Mouse (Mus musculus) C2C12 (cell line): ENCODE measurements around the gene Cd320. TPM values are rescaled to one million over a fixed set of nuclear protein-coding genes. Genes with fewer than 3 reads are reported as not detected.

Source experiments
- H3K27me3 ChIP-seq: one replicate; pipeline ENCODE4 v1.6.1; 2011; ENCODE audit not compliant: control insufficient read depth, insufficient read depth, insufficient read length
- H3K36me3 ChIP-seq: one replicate; pipeline ENCODE4 v1.6.1; 2011; ENCODE audit not compliant: control insufficient read depth, insufficient read depth
- H3K4me3 ChIP-seq: one replicate; pipeline ENCODE4 v1.5.1; 2011; ENCODE audit warnings: mild to moderate bottlenecking, control low read depth; ENCODE audit not compliant: poor library complexity, insufficient read depth, severe bottlenecking
- H3K79me2 ChIP-seq: one replicate; pipeline ENCODE4 v1.6.1; 2011; ENCODE audit not compliant: control insufficient read depth, insufficient read depth
- H3K79me3 ChIP-seq: one replicate; pipeline ENCODE4 v1.6.1; 2011; ENCODE audit warnings: low read depth, control low read depth
- H3ac ChIP-seq: one replicate; pipeline ENCODE3; 2011; ENCODE audit warnings: low read depth; ENCODE audit not compliant: control insufficient read depth, insufficient read length
- CEBPB ChIP-seq: IDR thresholded peaks from one replicate; pipeline ENCODE4 v1.6.1; 2011; ENCODE audit warnings: low read depth, mild to moderate bottlenecking, control low read depth, moderate library complexity
- CTCF ChIP-seq: IDR thresholded peaks from one replicate; pipeline ENCODE4 v1.5.1; 2011; ENCODE audit not compliant: control insufficient read depth, insufficient read depth, insufficient read length
- FOSL1 ChIP-seq: IDR thresholded peaks from one replicate; pipeline ENCODE4 v1.8.0; 2011; ENCODE audit warnings: mild to moderate bottlenecking, low read length; ENCODE audit not compliant: poor library complexity, insufficient read depth, severe bottlenecking
- MAX ChIP-seq: IDR thresholded peaks from one replicate; pipeline ENCODE4 v1.6.1; 2011; ENCODE audit warnings: mild to moderate bottlenecking, control low read depth
- MYOD1 ChIP-seq: IDR thresholded peaks from one replicate; pipeline ENCODE4 v1.6.1; 2011; ENCODE audit warnings: low read depth; ENCODE audit not compliant: control insufficient read depth, insufficient read length
- MYOG ChIP-seq: IDR thresholded peaks from one replicate; pipeline ENCODE4 v1.6.1; 2011; ENCODE audit not compliant: control insufficient read depth, insufficient read length; ENCODE audit errors: extremely low read depth
- USF1 ChIP-seq: IDR thresholded peaks from one replicate; pipeline ENCODE4 v1.6.1; 2011; ENCODE audit warnings: low read depth, mild to moderate bottlenecking, control low read depth, moderate library complexity
- polyA plus RNA-seq: library from polyadenylated mRNA; unstranded; fragments of >200 nt; fragmentation: generic; extraction: Trizol; gene quantifications from one replicate; pipeline ENCODE4 v1.2.1, GENCODE M21; 2012; ENCODE audit warnings: missing spikeins

Cd320 gene
- polyA plus RNA-seq, 1 experiment = 77.8 TPM

- no peaks in the 10 kb centered on the region for H3K79me2 ChIP-seq
- no peaks in the 10 kb centered on the region for H3K79me3 ChIP-seq
- H3K4me3 ChIP-seq = no peak overlapping the region
- no peaks in the 10 kb centered on the region for H3K27me3 ChIP-seq
- no peak overlapping the region for H3ac ChIP-seq
- H3K36me3 ChIP-seq = no peaks in the 10 kb centered on the region
- TF ChIP-seq USF1 = no peak
- no peak for TF ChIP-seq CTCF
- no peak for TF ChIP-seq MYOG
- TF ChIP-seq MAX = no peak
- no peak for TF ChIP-seq MYOD1
These were observed 38.1 kb upstream of the Cd320 start for GRCm38 (mm10) chr17:33804745-33805144.

- Histone ChIP-seq H3K27me3 (no peaks in the 10 kb centered on the region), H3ac (no peak overlapping the region), H3K79me3 (no peaks in the 10 kb centered on the region), H3K79me2 (no peaks in the 10 kb centered on the region), H3K36me3 (no peaks in the 10 kb centered on the region), H3K4me3 (no peak overlapping the region)
- TF ChIP-seq FOSL1 (no peak), MYOD1 (no peak), MAX (no peak), CEBPB (no peak), CTCF (no peak), MYOG (no peak), USF1 (no peak)
These were observed 35.6 kb upstream of the Cd320 start for GRCm38 (mm10) chr17:33807181-33807888.

- TF ChIP-seq MYOG (no peak), FOSL1 (no peak), MYOD1 (no peak), USF1 (no peak), CEBPB (no peak), CTCF (no peak), MAX (no peak)
- no peaks in the 10 kb centered on the region for H3K79me3 ChIP-seq
- no peaks in the 10 kb centered on the region for H3K27me3 ChIP-seq
- H3K4me3 ChIP-seq = no peak overlapping the region
- H3K79me2 ChIP-seq = no peaks in the 10 kb centered on the region
- no peaks in the 10 kb centered on the region for H3K36me3 ChIP-seq
- H3ac ChIP-seq = no peak overlapping the region
These were observed 34.7 kb upstream of the Cd320 start for GRCm38 (mm10) chr17:33808192-33808591.

- Histone ChIP-seq H3ac (peak within 1 kb of the TSS; percentile 67), H3K27me3 (no peaks in the 10 kb centered on the region), H3K79me3 (no peaks in the 10 kb centered on the region), H3K36me3 (no peaks in the 10 kb centered on the region), H3K79me2 (no peaks in the 10 kb centered on the region), H3K4me3 (peak within 1 kb of the TSS; percentile 43)
- TF ChIP-seq MAX (no peak), USF1 (no peak), MYOD1 (no peak)
These were observed 32.4 kb upstream of the Cd320 start, which contains the start of gene Kank3 for GRCm38 (mm10) chr17:33810334-33811141. TSS of gene Kank3 (plus strand) at chr17:33810519.

- H3ac ChIP-seq = no peak overlapping the region
These were observed 31.8 kb upstream of the Cd320 start for GRCm38 (mm10) chr17:33811142-33811516.

More at GRCm38 (mm10) chr17:33811142-33811516, 31.8 kb upstream of the Cd320 start:
- no peaks in the 10 kb centered on the region for H3K79me2 ChIP-seq
- TF ChIP-seq CTCF (no peak), MYOD1 (no peak), MYOG (no peak), FOSL1 (no peak), CEBPB (no peak), MAX (no peak), USF1 (no peak)
- H3K4me3 ChIP-seq = no peak overlapping the region
- H3K36me3 ChIP-seq = no peaks in the 10 kb centered on the region
- H3K27me3 ChIP-seq = no peaks in the 10 kb centered on the region
- H3K79me3 ChIP-seq = no peaks in the 10 kb centered on the region
